Mouse (Mus musculus): ENCODE data around the gene Inppl1. TPM values are rescaled to one million over a fixed set of nuclear protein-coding genes. Genes with fewer than 3 reads are reported as not detected.

The Inppl1 gene
- 7.6 TPM for polyA plus RNA-seq (2017; shearing (Covaris generic))

DNA sequence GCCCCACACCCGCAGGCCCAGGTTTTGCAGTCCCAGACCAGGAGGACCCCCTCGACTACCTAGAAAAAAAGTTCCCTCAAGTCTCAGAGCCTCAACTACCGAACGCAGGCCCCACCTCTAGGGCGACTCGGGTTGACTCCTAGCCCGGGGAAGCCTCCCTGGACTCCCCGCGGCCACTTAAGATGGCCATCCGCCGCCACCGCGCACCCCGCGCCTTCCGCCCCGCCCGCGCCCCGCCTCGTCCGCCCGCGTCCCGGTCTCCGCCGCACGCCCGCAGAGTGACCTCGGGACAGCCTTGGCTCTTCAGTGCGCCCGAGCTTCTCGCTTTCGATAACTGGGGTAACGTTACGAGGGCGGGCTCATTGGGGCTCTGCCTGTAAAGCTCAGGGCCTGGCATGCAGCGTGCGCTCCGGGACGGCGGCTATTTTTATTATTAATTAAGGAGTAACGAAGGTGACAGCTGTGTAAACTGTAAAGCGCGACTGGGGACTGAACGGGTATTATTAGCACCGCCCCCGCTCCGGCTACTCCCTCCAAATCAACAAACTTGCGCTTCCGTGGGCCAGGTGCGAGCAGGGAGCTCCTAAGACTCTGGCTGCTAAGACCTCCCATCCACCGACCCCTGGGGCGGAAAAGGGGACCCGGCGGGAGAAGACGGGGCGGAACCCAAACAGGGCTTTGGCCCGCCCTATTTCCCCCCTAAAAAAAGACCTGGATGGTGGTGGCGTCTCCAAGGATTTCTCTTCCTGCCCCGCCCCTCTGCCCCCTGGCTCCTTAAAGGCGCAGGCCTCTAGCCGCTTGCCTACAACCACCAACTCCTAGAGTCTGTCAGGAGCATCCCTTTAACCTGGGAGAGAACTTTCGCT, at the start of gene Inppl1:
TSS of gene Inppl1 (minus strand) at position 624 of the 866 bp plus-strand sequence.

DNA sequence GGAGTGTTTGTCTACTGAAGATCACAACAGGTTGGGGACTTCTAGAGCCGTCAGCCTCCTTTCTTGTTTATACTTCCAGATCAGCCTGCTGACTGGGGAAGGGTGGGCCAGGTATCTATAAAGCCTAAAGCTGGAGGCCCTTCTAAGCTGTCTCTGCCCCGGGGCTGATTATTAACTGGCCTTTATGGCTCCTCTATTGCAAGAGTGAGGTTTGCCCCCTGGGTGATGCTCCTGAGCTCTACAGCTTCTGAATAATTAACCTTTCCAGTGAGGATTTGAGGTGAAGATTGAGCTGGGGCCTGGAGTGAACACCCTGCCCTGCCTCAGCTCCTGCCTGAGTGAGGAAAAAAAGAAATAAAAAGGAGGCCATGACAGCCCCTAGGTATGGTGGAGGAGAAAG, 32.6 kb upstream of the Inppl1 start, which contains the start of gene Folr1:
TSS of gene Folr1 (minus strand) at position 160 of the 400 bp plus-strand sequence.

DNA sequence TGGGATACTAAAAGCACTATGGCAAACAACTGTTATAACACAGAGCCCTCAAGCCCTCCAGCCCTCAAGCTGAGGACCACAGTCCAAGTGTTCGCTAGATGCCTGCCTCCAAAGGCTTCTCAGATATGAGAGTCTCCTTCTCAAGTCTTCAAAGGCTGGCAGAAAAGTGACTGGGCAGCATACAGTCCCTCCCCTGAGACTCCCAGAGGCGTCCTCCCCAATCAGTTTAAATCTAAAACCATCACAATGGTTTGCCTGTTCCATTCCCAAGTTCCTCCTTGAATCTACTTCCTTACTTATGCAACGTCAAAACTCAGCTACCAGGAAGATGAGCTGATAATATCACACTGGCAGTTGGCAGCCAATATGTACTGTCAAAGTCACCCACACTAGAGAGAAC, 25.4 kb upstream of the Inppl1 start, which contains the start of gene Anapc15:
TSS of gene Anapc15 (plus strand) at position 301 of the 400 bp plus-strand sequence.

DNA sequence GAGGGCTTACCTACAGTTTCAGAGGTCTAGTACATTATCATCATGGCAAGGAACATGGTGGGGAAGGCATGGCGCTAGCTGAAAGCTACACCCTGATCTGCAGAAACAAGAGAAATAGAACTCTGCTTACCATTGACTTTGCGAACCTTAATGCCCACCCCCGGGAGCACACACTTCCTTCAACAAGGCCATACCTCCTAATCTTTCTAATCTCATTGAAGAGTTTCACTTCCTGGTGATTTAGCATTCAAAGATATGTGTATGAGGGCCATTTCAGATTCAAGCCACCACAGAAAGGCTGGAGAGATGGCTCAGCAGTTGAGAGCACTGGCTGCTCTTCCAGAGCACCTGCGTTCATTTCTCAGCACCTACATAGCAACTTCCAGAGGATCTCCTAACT, 19.1 kb upstream of the Inppl1 start, which contains the start of gene Folr2:
TSS of gene Folr2 (minus strand) at position 101 of the 400 bp plus-strand sequence.

DNA sequence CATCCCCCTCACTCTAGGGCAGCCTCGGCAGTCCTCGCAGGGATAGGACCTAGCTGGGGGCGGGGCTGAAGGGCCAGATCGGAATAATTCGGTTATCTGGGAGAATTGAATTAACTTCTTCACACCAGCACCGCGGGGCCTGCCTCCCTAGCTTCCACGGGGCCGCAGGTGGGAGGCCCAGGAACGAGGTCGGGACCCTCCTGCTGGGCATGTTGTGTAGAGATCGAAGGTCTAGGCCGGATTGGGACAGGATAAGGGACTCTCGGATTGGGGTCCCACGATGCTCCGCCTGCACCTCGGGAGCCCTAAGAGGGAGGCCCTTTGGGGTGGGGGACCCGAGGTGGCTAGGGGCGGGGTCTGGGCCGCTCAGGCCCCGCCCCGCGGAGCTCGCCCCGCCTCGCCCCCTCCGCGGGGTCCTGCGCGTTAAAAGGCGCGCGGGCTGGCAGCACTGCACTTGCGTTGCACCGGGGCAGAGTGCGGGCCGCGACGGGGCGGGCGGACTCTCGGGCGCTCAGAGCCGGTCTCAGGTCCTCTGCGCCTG, 20.1 kb downstream of the Inppl1 start, which contains the start of gene Phox2a:
TSS of gene Phox2a (plus strand) at position 453 of the 541 bp plus-strand sequence.

Other genes starting within 250 kb of the Inppl1 start
- gene Clpb, start 174.6 kb downstream of the Inppl1 start, polyA plus RNA-seq (2017; shearing (Covaris generic)), result 23.0 TPM
- not detected for gene Phox2a, start 19.9 kb downstream of the Inppl1 start, polyA plus RNA-seq (2017; shearing (Covaris generic))
- 0.45 TPM for gene Folr2, start 19.0 kb upstream of the Inppl1 start, polyA plus RNA-seq (2017; shearing (Covaris generic))
- 45.9 TPM for gene Anapc15, start 25.5 kb upstream of the Inppl1 start, polyA plus RNA-seq (2017; shearing (Covaris generic))
- not detected for gene Folr1, start 32.6 kb upstream of the Inppl1 start, polyA plus RNA-seq (2017; shearing (Covaris generic))
- gene Lamtor1, start 67.7 kb upstream of the Inppl1 start, polyA plus RNA-seq (2017; shearing (Covaris generic)), result 138 TPM
- gene Tomt, start 68.1 kb upstream of the Inppl1 start, polyA plus RNA-seq (2017; shearing (Covaris generic)), result 0.77 TPM
- gene Lrrc51, start 95.7 kb upstream of the Inppl1 start, polyA plus RNA-seq (2017; shearing (Covaris generic)), result 3.8 TPM
- gene Numa1, start 95.9 kb upstream of the Inppl1 start, polyA plus RNA-seq (2017; shearing (Covaris generic)), result 153 TPM
- 6.2 TPM for gene Il18bp, start 180.5 kb upstream of the Inppl1 start, polyA plus RNA-seq (2017; shearing (Covaris generic))
- gene Rnf121, start 227.2 kb upstream of the Inppl1 start, polyA plus RNA-seq (2017; shearing (Covaris generic)), result 21.9 TPM
- gene Xndc1, start 227.3 kb upstream of the Inppl1 start, polyA plus RNA-seq (2017; shearing (Covaris generic)), result 29.7 TPM
- gene Xntrpc, start 227.5 kb upstream of the Inppl1 start, polyA plus RNA-seq (2017; shearing (Covaris generic)), result 0.99 TPM
- gene Trpc2, start 244.9 kb upstream of the Inppl1 start, polyA plus RNA-seq (2017; shearing (Covaris generic)), result not detected

All from CD4-positive, CD25-positive, alpha-beta regulatory T cell (primary cell).